Mouse (Mus musculus) left cerebral cortex, adult 9 months (tissue): ENCODE measurements around the gene Caskin2.

Experiments used
- DNase-seq, 2 experiments: peaks; one replicate each; pipeline ENCODE4 v3.0.0; 2022; ENCODE audit warnings: low spot score in 2 of 2

Gene Caskin2

GRCm38 (mm10) chr11:115807306-115807705 is 6.1 kb downstream of the Caskin2 start:
- DNase-seq: no peak

GRCm38 (mm10) chr11:115806154-115806553 is 7.3 kb downstream of the Caskin2 start:
- DNase-seq: no peak

GRCm38 (mm10) chr11:115805005-115805404 is 8.4 kb downstream of the Caskin2 start:
- no peak for DNase-seq

GRCm38 (mm10) chr11:115803072-115803709 is 10.2 kb downstream of the Caskin2 start:
- DNase-seq: no peak

- DNase-seq: no peak
These were observed 12.5 kb downstream of the Caskin2 start for GRCm38 (mm10) chr11:115800981-115801380.

- no peak for DNase-seq
These were observed 15.8 kb downstream of the Caskin2 start for GRCm38 (mm10) chr11:115797665-115798064.

- no peak for DNase-seq
These were observed 16.5 kb downstream of the Caskin2 start for GRCm38 (mm10) chr11:115796898-115797297.

GRCm38 (mm10) chr11:115792353-115792752 is 21.1 kb downstream of the Caskin2 start:
- DNase-seq: no peak

- DNase-seq: no peak
These were observed 21.5 kb downstream of the Caskin2 start for GRCm38 (mm10) chr11:115791919-115792318.

GRCm38 (mm10) chr11:115789787-115790186 is 23.7 kb downstream of the Caskin2 start:
- no peak for DNase-seq

GRCm38 (mm10) chr11:115786473-115786872 is 27.0 kb downstream of the Caskin2 start:
- DNase-seq: no peak

GRCm38 (mm10) chr11:115780141-115781070 is 33.0 kb downstream of the Caskin2 start:
- DNase-seq: peak in 1 of 2 experiments; percentile 77

GRCm38 (mm10) chr11:115779038-115779571 is 34.3 kb downstream of the Caskin2 start:
- DNase-seq: peak in 1 of 2 experiments; percentile 43

GRCm38 (mm10) chr11:115777487-115778335 is 35.7 kb downstream of the Caskin2 start:
- DNase-seq: no peak

- DNase-seq: no peak
These were observed 36.5 kb downstream of the Caskin2 start for GRCm38 (mm10) chr11:115776954-115777353.

- DNase-seq: no peak
These were observed 37.4 kb downstream of the Caskin2 start for GRCm38 (mm10) chr11:115775821-115776665.

- no peak for DNase-seq
These were observed 38.8 kb downstream of the Caskin2 start for GRCm38 (mm10) chr11:115774653-115775052.

- DNase-seq: no peak
These were observed 44.5 kb downstream of the Caskin2 start for GRCm38 (mm10) chr11:115768896-115769295.

- DNase-seq: no peak
These were observed 46.5 kb downstream of the Caskin2 start for GRCm38 (mm10) chr11:115766981-115767380.

- DNase-seq: no peak
These were observed 47.0 kb downstream of the Caskin2 start for GRCm38 (mm10) chr11:115766356-115766943.
